Mouse (Mus musculus): ENCODE measurements at regions not wholly inside any gene's neighbourhood (a gene's known extent, or its start where the extent isn't known, plus 50 kb on each side); places are given as distances from the start of the nearest gene placed in this dataset.

GRCm38 (mm10) chr5:42278617-42279296, 211.0 kb downstream of the Gm16223 start:
- no peak for TF ChIP-seq CTCF (conservative IDR thresholded peaks at IDR 0.05; ENCODE audit: low read length)
- TF ChIP-seq NANOG (IDR thresholded peaks at IDR 0.05; ENCODE audit: borderline replicate concordance, low read length): no peak

Measured in E14TG2a.4 (cell line).